Mouse (Mus musculus) MEL (cell line): ENCODE measurements around the gene Pcx. TPM values are rescaled to one million over a fixed set of nuclear protein-coding genes. Genes with fewer than 3 reads are reported as not detected.

Source experiments
- DNase-seq: peaks from one replicate; pipeline ENCODE4 v3.0.0; 2011; ENCODE audit warnings: low read depth, low spot score
- H3K27ac ChIP-seq: 2 replicates; pipeline ENCODE4 v1.5.1; 2012; ENCODE audit warnings: low read depth, mild to moderate bottlenecking, control low read depth, low read length, moderate library complexity; ENCODE audit not compliant: control insufficient read depth
- H3K27me3 ChIP-seq, 2 experiments: fragments of 150-350 bp in 1 of 2; sonication (generic) in 1 of 2; 2 replicates each; pipeline ENCODE4 v1.6.1; 2012; ENCODE audit warnings: low read length in 2 of 2, mild to moderate bottlenecking in 2 of 2, improper control_type of control experiment in 1 of 2, moderate library complexity in 1 of 2; ENCODE audit not compliant: insufficient read depth in 2 of 2, control insufficient read depth in 1 of 2
- H3K36me3 ChIP-seq, 2 experiments: 2 replicates each; pipeline ENCODE4 v1.6.1; 2012 to 2014; ENCODE audit warnings: low read length in 2 of 2, improper control_type of control experiment in 1 of 2, inconsistent platforms in 1 of 2, mild to moderate bottlenecking in 1 of 2; ENCODE audit not compliant: insufficient read depth in 2 of 2, control insufficient read depth in 1 of 2
- H3K4me1 ChIP-seq, 2 experiments: fragments of 150-350 bp in 1 of 2; sonication (generic) in 1 of 2; 2 replicates each; pipeline ENCODE4 v1.6.1; 2012; ENCODE audit warnings: low read length in 2 of 2, improper control_type of control experiment in 1 of 2, mild to moderate bottlenecking in 1 of 2; ENCODE audit not compliant: insufficient read depth in 2 of 2, control insufficient read depth in 1 of 2
- H3K4me3 ChIP-seq, 2 experiments: fragments of 150-350 bp in 1 of 2; sonication (generic) in 1 of 2; 2 replicates each; pipeline ENCODE4 v1.5.1; 2012; ENCODE audit warnings: low read depth in 2 of 2, low read length in 2 of 2, mild to moderate bottlenecking in 2 of 2, moderate library complexity in 2 of 2, control low read depth in 1 of 2, improper control_type of control experiment in 1 of 2; ENCODE audit not compliant: control insufficient read depth in 1 of 2, insufficient read depth in 1 of 2
- H3K79me2 ChIP-seq: 2 replicates; pipeline ENCODE4 v1.6.1; 2012; ENCODE audit warnings: mild to moderate bottlenecking, low read length, moderate library complexity; ENCODE audit not compliant: control insufficient read depth, poor library complexity, insufficient read depth
- H3K9ac ChIP-seq: 2 replicates; pipeline ENCODE4 v1.6.1; 2012; ENCODE audit warnings: low read depth, mild to moderate bottlenecking, control low read depth, low read length, moderate library complexity; ENCODE audit not compliant: control insufficient read depth, poor library complexity, severe bottlenecking
- H3K9me3 ChIP-seq: fragments of 150-350 bp; sonication (generic); replicated peaks from 2 replicates; pipeline ENCODE4 v1.6.1; 2012; ENCODE audit warnings: mild to moderate bottlenecking, low read length, improper control_type of control experiment, moderate library complexity; ENCODE audit not compliant: insufficient read depth
- BHLHE40 ChIP-seq: IDR thresholded peaks from 2 replicates; pipeline ENCODE4 v1.6.1; 2012; ENCODE audit warnings: low read depth, mild to moderate bottlenecking, inconsistent platforms, low read length, improper control_type of control experiment, borderline replicate concordance
- CTCF ChIP-seq, 3 experiments: IDR thresholded peaks in 2 of 3; conservative IDR thresholded peaks in 1 of 3; 2 replicates each; pipeline ENCODE4 v1.5.1; 2011 to 2012; ENCODE audit warnings: low read length in 3 of 3, low read depth in 2 of 3, mild to moderate bottlenecking in 2 of 3, improper control_type of control experiment in 1 of 3, inconsistent platforms in 1 of 3, mixed read lengths in 1 of 3, moderate library complexity in 1 of 3; ENCODE audit not compliant: control insufficient read depth in 1 of 3, insufficient read depth in 1 of 3, poor library complexity in 1 of 3, severe bottlenecking in 1 of 3
- ELF1 ChIP-seq: IDR thresholded peaks from 2 replicates; pipeline ENCODE4 v1.6.1; 2014; ENCODE audit warnings: low read depth, mild to moderate bottlenecking, inconsistent platforms, low read length, improper control_type of control experiment, moderate library complexity
- GABPA ChIP-seq: IDR thresholded peaks from 2 replicates; pipeline ENCODE4 v1.6.1; 2012; ENCODE audit warnings: low read depth, mild to moderate bottlenecking, inconsistent platforms, low read length, improper control_type of control experiment, moderate library complexity
- HCFC1 ChIP-seq: IDR thresholded peaks from 2 replicates; pipeline ENCODE4 v1.6.1; 2012; ENCODE audit warnings: low read depth, mild to moderate bottlenecking, inconsistent platforms, low read length, improper control_type of control experiment, moderate library complexity
- MAFK ChIP-seq: IDR thresholded peaks from 2 replicates; pipeline ENCODE4 v1.6.1; 2011; ENCODE audit warnings: low read depth, mild to moderate bottlenecking, low read length, improper control_type of control experiment, borderline replicate concordance
- MAX ChIP-seq: IDR thresholded peaks from 2 replicates; pipeline ENCODE4 v1.6.1; 2011; ENCODE audit warnings: low read length, improper control_type of control experiment
- MEF2A ChIP-seq: IDR thresholded peaks from 2 replicates; pipeline ENCODE4 v1.6.1; 2014; ENCODE audit warnings: low read depth, mild to moderate bottlenecking, inconsistent platforms, low read length, improper control_type of control experiment; ENCODE audit not compliant: poor library complexity, insufficient replicate concordance, severe bottlenecking; ENCODE audit errors: extremely low read depth
- MXI1 ChIP-seq: IDR thresholded peaks from 2 replicates; pipeline ENCODE4 v1.6.1; 2011; ENCODE audit warnings: mild to moderate bottlenecking, low read depth, low read length, improper control_type of control experiment
- MYC ChIP-seq: IDR thresholded peaks from 2 replicates; pipeline ENCODE4 v1.6.1; 2011; ENCODE audit warnings: low read depth, mild to moderate bottlenecking, low read length, improper control_type of control experiment, moderate library complexity
- NELFE ChIP-seq: IDR thresholded peaks from 2 replicates; pipeline ENCODE4 v1.6.1; 2011; ENCODE audit warnings: low read depth, low read length, improper control_type of control experiment
- NRF1 ChIP-seq: IDR thresholded peaks from 2 replicates; pipeline ENCODE4 v1.6.1; 2014; ENCODE audit warnings: low read depth, mild to moderate bottlenecking, inconsistent platforms, low read length, improper control_type of control experiment, moderate library complexity; ENCODE audit not compliant: poor library complexity, insufficient read depth, severe bottlenecking
- POLR2A ChIP-seq, 2 experiments: IDR thresholded peaks; 2 replicates each; pipeline ENCODE4 v1.6.1; 2011 to 2012; ENCODE audit warnings: low read length in 2 of 2, mild to moderate bottlenecking in 2 of 2, control low read depth in 1 of 2, improper control_type of control experiment in 1 of 2, low read depth in 1 of 2, moderate library complexity in 1 of 2; ENCODE audit not compliant: control insufficient read depth in 1 of 2, insufficient read depth in 1 of 2, poor library complexity in 1 of 2
- POLR2AphosphoS5 ChIP-seq: IDR thresholded peaks from 2 replicates; pipeline ENCODE4 v1.6.1; 2012; ENCODE audit warnings: low read depth, borderline replicate concordance, mild to moderate bottlenecking, inconsistent platforms, low read length, moderate library complexity, mixed read lengths
- RCOR1 ChIP-seq: IDR thresholded peaks from 2 replicates; pipeline ENCODE4 v1.6.1; 2012; ENCODE audit warnings: low read depth, mild to moderate bottlenecking, inconsistent platforms, low read length, improper control_type of control experiment
- TAL1 ChIP-seq: IDR thresholded peaks from 2 replicates; pipeline ENCODE4 v1.6.1; 2012; ENCODE audit warnings: mild to moderate bottlenecking, inconsistent platforms, low read length, moderate library complexity, mixed read lengths
- TBP ChIP-seq: IDR thresholded peaks from 2 replicates; pipeline ENCODE4 v1.8.0; 2011; ENCODE audit warnings: low read depth, low read length, improper control_type of control experiment
- ZMIZ1 ChIP-seq: IDR thresholded peaks from 2 replicates; pipeline ENCODE4 v1.6.1; 2012; ENCODE audit warnings: low read depth, mild to moderate bottlenecking, inconsistent platforms, low read length, improper control_type of control experiment, moderate library complexity
- ZNF384 ChIP-seq: IDR thresholded peaks from 2 replicates; pipeline ENCODE4 v1.6.1; 2012; ENCODE audit warnings: low read depth, mild to moderate bottlenecking, inconsistent platforms, low read length, improper control_type of control experiment
- polyA plus RNA-seq, 2 experiments: library from polyadenylated mRNA; stranded (reverse) in 1 of 2; unstranded in 1 of 2; fragments of >175 nt in 1 of 2; fragments of >200 nt in 1 of 2; gene quantifications; 2 replicates each; pipeline versions ENCODE4 v1.2.1 to v1.2.4; 2012; ENCODE audit warnings: low replicate concordance in 2 of 2, low read depth in 1 of 2; ENCODE audit not compliant: insufficient read length in 2 of 2, insufficient read depth in 1 of 2, missing spikeins in 1 of 2
- total RNA-seq: library from RNA; depleted of rRNA; stranded (reverse); fragments of 300-350 nt; gene quantifications from 2 replicates; pipeline ENCODE4 v1.2.3, GENCODE M21; 2012

The Pcx gene
- total and polyA plus RNA-seq, 3 experiments = 7.2 to 7.9 TPM; not detected in 1

- DNase-seq = no peak
- Histone ChIP-seq H3K27ac (no peak overlapping the region), H3K79me2 (no peaks in the 10 kb centered on the region), H3K4me3 (no peak overlapping the region), H3K9me3 (no peaks in the 10 kb centered on the region), H3K36me3 (no peaks in the 10 kb centered on the region; a peak in 1 of 4 replicates), H3K9ac (no peak overlapping the region), H3K27me3 (no peaks in the 10 kb centered on the region), H3K4me1 (peaks cover 0 to 3% of the 10 kb centered on the region in 2 experiments; a peak in 2 of 4 replicates)
- no peak for TF ChIP-seq NELFE
- TF ChIP-seq MXI1 = no peak
- TF ChIP-seq TBP = no peak
- no peak for TF ChIP-seq POLR2A (IDR thresholded peaks at IDR 0.05; ENCODE audit: control insufficient read depth in 1 of 2, insufficient read depth in 1 of 2, low read depth in 1 of 2, low read length in 2 of 2, poor library complexity in 1 of 2)
- no peak for TF ChIP-seq TAL1
- TF ChIP-seq CTCF (IDR thresholded peaks at IDR 0.05 in 2 of 3, conservative IDR thresholded peaks at IDR 0.05 in 1 of 3; ENCODE audit: control insufficient read depth in 1 of 3, insufficient read depth in 1 of 3, low read depth in 2 of 3, low read length in 3 of 3, poor library complexity in 1 of 3, severe bottlenecking in 1 of 3) = no peak
- no peak for TF ChIP-seq HCFC1
- TF ChIP-seq ZMIZ1 = no peak
- TF ChIP-seq NRF1 = no peak
- TF ChIP-seq MAFK = no peak
- TF ChIP-seq MAX = no peak
These were observed 77.2 kb downstream of the Pcx start for GRCm38 (mm10) chr19:4587426-4587825.

- Histone ChIP-seq H3K9ac (no peak overlapping the region), H3K4me1 (peaks cover 0 to 3% of the 10 kb centered on the region in 2 experiments; a peak in 2 of 4 replicates), H3K36me3 (no peaks in the 10 kb centered on the region; a peak in 1 of 4 replicates), H3K27ac (no peak overlapping the region), H3K4me3 (no peak overlapping the region), H3K79me2 (no peaks in the 10 kb centered on the region), H3K27me3 (no peaks in the 10 kb centered on the region)
- DNase-seq = no peak
- no peak for TF ChIP-seq ELF1
- no peak for TF ChIP-seq POLR2AphosphoS5
- no peak for TF ChIP-seq HCFC1
- no peak for TF ChIP-seq GABPA
- TF ChIP-seq POLR2A (IDR thresholded peaks at IDR 0.05; ENCODE audit: control insufficient read depth in 1 of 2, insufficient read depth in 1 of 2, low read depth in 1 of 2, low read length in 2 of 2, poor library complexity in 1 of 2) = no peak
- no peak for TF ChIP-seq MEF2A
- TF ChIP-seq TBP = no peak
- no peak for TF ChIP-seq NRF1
- no peak for TF ChIP-seq BHLHE40
- no peak for TF ChIP-seq RCOR1
- no peak for TF ChIP-seq ZNF384
- TF ChIP-seq MYC = no peak
- no peak for TF ChIP-seq NELFE
- TF ChIP-seq, all 39 proteins: peak for 0
- no peaks in the 10 kb centered on the region for H3K9me3 ChIP-seq
These were observed 78.2 kb downstream of the Pcx start for GRCm38 (mm10) chr19:4588430-4588829.
